Mouse (Mus musculus) cerebellum, adult 18-20 months (tissue): Measurements from ENCODE around the gene Zdhhc12.
"Not testable (repeated sequence)": the region's sequence is repeated elsewhere in the genome, so short reads cannot be mapped to it uniquely, and the experiment has no call there.

Experiments
- DNase-seq, 2 experiments: peaks; one replicate each; pipeline ENCODE4 v3.0.0; 2021

The Zdhhc12 gene

DNA sequence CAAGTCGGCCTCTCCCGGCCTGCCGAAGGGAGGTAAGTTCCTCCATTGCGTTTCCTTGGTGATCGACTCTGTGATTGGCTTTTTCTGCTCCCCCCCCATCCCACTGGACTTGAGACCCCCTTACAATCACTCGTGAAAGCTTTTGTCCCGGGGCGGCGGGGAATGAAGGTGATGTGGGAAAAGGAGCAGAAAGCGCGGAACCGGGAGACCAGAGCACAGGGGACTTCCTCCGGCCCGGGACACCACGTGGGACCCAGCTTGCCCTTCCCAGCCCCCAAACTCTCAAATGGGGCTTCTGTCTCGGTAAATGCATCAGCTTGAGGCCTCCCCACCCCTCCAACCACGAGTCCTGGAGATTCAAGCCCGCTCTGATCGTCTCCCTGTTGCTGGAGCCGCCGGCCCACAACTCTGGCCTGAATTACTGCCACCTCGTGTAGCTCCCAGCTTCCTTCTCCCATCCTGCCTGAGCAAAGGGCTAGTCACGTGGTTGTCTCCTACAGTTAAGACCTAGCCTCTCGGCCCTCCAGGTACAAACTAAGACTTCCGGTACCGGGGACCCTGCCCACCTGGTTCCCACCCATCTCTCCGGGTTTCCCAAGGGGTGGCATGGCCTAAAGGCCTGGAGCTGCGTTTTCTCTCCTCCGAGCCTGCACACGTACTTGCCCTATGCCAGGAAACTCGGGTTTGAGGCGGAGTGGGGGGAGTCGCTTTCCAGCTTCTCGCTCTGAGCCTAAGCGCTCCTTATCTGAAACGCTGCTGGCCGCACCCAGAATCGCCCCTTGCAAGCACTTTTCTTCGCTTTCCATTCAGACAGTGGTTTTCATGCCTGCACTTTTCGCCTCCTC, 31.0 kb downstream of the Zdhhc12 start:
- peak; percentile 62 to 64 for DNase-seq

DNA sequence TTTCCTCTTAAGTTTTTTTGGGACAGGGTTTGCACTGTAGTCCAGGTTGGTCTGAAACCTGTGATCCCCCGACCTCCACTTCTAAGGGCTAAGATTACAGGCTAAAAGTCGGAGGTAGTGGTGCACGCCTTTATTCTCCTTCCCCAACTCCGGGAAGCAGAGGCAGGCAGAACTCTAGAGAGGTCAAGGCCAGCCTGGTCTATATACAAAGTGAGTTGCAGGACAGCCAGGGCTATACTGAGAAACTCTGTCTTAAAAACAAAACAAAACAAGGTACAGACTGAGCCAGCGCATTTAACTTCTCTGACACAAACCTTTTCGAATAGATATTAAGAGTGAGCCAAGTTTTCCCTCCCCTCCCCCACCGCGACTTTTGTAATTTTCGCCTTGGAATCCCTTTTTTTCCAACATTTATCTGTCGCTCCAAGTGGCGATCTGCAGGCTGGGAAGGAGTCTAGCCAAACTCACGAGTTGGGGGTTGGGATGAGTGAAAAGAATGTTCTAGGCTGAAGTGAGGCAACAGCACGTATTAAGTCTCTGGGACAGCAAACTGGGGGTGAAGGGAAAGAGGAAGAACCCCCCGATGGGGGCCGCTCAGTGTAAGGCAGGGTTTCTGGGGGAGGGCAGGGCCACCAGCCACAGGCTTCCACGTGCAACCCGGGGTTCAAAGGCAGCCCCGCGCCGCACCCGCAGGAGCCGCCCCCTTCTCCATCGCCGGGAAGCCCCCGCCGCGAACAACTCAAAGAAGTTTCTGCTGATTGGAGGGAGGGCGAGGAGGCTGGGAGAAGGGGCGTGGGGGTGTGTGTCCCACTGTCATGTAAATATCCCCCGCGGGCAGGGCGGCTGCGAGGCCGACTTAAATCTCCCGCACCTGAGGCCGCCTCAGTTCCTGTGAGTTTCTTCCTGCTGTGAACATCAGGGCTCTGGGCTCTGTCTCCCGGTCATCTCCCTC, 32.0 kb downstream of the Zdhhc12 start:
- peak in 1 of 2 experiments; percentile 36 for DNase-seq

DNA sequence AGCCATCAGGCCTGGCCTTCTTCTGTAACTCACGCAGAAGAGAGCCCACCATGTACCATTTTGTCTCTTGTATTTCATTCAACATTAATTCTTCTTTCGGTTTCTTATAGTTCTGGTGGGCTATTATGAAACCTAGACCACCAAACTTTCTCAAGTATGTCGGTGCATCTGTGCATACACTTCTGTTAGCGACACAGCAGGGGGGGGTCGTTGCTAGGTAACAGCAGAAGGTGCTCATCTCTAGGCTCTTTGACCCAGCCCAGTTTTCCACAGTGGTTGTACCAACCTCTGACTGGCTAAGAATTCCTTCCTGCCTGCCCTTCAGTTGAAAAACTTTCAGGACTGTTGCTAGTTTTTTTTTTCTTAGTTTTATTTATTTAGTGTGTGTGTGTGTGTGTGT, 35.0 kb downstream of the Zdhhc12 start:
- no peak for DNase-seq

DNA sequence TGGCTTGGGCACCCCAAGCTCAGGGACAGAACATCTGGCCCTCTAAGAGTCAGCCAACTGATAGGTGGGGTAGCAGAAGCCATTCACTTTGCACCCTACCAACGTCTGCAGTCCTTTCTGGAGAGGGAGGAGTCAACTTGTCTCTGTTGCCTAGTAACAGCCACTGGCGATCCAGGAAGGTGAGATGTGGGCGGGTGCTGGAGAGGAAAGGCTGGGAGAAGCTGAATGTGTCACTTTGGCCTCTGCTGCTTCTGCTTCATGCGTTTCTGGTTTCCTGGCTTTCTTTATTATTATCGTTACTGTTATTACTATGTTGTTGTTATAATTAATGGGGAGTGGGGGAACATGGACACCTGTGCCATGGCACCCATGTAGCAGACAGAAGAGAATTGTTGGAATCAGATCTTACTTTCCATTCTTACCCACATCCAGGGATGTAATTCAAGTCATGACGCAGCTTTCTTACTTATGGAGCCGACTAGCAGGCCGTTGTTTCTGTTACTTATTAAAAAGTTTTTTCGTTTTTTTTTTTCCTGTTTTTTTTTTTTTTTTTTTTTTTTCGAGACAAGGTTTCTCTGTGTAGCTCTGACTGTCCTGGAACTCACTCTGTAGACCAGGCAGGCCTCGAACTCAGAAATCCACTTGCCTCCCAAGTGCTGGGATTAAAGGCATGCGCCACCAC, 36.1 kb downstream of the Zdhhc12 start, which contains the start of gene Set:
Set (plus strand) TSS at position 156 of the 682 bp plus-strand sequence.
- DNase-seq = no peak

DNA sequence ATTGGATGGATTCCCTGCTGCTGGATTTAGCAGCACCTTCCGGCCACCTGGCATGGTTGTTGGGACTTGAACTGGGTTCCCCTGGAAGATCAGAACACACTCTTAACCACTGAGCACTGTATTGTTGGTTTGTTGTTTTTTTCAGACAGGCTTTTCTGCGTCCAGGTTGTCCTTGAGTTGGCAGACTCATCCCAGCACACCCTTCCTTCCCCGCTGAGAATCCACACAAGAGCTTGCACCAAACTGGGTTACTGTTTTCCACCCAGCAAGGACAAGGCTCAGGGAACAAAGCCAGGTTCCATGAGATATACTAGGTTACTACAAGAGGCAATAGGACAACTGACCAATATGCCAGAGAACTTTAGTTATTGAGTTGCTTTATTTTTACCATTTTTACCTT, 36.7 kb downstream of the Zdhhc12 start:
- DNase-seq = no peak

DNA sequence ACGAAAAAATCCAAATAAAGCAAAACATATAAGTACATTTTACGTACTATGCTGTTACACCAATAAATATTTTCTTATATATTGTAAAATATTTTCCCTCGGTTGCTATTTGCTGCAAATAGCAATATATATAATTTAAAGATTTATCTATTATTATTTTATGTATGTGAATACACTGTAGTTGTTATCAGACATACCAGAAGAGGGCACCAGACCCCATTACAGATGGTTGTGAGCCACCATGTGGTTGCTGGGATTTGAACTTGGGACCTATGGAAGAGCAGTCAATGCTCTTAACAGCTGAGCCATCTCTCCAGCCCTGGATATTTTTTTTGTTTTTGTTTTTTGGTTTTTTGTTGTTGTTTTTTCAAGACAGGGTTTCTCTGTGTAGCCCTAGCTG, 38.1 kb downstream of the Zdhhc12 start:
- not testable (repeated sequence) for DNase-seq

DNA sequence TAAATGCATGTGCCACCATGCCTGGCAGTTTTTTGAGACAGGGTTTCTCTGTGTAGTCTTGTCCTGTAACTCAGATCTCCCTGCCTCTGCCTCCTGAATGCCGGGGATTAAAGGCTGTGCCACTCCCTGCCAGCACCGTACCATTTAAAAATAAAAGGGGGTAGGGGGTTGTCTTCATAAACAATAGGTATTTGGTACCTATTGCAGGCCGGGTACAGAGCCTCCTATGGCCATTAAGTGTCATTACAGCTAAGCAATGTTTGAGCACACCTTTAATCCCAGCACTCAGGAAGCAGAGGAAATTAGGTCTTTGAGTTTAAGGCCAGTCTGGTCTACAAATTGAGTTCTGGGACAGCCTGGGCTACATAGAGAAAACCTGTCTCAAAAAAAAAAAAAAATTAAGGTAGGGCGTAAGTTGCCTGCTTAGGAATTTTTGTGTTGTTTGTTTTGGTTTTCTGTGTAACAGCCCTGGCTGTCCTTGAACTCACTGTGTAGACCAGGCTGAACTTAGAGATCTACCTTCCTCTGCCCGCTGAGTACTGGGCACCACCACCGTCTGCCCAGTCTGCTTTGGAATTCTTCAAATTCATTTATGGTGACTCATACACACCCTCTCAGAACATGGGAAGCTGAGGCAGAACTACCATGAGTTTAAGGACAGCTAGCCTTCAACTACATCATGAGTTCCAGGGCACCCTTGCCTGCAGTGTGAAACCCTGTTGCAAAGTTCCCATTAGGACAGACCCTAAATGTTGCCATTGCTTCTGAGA, 41.3 kb downstream of the Zdhhc12 start:
- no peak for DNase-seq

DNA sequence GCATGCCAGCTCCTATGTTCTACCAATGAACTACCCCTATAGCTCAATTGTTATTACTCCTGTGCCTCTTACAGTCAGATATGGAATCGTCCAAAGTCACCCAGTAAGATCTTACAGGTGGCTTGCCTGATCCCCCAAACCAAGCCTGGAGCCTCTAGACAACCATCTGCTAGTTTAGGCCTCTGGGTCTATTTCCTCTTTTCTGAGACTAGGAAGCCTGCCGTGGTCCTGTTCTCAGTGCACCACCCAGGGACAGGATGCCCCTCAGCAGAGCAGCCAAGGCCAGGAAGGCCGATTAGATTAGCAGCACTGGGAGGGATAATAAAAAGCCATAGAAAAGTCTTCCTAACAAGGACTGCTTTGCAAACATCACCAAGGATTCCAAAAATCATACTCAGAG, 43.6 kb downstream of the Zdhhc12 start:
- DNase-seq = no peak

DNA sequence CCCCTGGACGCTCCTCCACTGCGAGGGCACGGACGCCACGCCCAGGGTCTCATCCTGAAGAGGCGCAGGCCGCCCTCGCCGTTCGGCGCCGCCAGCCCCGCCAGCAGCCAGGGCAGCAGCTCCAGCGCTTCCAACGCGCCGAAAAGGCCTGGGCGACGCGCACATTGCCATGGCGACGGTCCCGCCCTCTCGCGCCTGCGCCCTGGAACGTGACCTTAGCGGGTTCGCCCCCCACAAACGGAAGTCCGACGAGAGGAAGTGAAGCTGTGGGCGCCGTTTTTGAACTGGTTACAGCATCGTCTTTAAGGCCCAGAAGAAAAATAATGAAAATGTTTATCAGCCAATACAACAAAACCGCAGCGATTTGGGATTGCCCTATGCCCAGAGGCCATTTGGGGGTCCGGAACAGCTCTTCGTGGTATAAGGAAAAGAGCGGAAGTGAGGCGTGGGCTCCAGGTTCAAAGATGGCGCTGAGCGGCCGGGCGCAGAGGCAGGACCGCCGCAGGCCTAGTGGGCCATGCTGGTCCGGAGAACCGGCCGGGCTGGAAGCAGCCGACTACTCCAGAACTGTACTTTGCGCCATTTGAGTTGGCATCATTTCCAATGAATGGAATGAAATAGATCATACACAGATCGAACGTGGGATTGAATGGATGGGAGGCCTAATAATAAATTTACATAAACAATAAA, 44.6 kb downstream of the Zdhhc12 start, which contains the start of gene Wdr34:
Wdr34 (minus strand) TSS at position 183 of the 690 bp plus-strand sequence.
- DNase-seq = peak; percentile 96 to 99

DNA sequence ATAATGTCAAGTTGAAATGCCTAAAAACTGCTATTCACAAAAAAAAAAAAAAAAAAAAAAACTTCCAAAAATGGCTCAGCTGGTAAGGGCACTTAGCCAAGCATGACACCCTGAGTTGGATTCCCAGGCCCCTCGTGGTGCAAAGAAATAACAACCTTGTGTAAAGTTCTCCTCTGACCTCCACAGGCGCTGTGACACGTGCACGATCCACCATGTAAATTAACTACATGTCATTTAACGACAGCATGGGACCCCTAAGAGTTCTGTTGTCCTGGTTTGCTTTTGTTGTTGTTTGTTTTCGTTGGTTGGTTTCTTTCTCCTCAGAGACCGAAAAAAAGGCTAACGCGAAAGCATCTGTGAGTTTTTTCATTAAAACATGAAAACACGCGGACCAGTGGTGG, 45.3 kb downstream of the Zdhhc12 start:
- DNase-seq = no peak

DNA sequence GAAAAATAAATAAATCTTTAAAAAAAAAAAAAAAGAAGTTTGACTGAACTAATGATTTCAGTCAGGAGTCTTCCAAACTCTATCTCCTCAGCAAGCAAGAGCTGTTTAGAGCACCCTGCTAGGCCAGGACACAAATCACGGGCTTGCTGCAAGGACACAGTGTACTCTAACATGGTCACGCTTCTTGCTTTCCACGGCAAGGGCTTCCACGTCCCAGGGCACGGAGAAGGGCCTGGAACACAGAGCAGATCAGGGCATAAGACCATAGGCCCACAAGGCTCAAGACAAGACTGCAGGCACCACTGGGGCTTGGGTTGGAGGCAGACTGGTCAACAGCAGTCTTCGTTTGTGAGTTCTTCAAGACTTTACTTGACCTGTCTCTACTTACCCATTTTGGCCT, 46.3 kb downstream of the Zdhhc12 start:
- DNase-seq = no peak

DNA sequence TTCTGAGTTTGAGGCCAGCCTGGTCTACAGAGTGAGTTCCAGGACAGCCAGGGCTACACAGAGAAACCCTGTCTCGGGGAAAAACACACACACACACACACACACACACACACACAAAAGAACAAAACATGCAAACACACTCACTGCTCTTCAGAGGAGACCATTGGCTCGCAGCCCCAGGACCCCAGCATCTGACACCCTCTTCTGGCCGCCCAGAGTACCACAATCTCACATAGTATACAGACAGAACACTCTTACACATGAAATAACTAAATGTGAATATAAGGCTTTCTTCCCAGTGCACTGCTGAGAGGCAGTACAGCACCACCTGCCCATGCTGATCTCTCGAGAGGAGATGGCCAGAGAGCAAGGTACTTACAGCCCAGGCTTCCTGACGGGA, 48.9 kb downstream of the Zdhhc12 start:
- no peak for DNase-seq

DNA sequence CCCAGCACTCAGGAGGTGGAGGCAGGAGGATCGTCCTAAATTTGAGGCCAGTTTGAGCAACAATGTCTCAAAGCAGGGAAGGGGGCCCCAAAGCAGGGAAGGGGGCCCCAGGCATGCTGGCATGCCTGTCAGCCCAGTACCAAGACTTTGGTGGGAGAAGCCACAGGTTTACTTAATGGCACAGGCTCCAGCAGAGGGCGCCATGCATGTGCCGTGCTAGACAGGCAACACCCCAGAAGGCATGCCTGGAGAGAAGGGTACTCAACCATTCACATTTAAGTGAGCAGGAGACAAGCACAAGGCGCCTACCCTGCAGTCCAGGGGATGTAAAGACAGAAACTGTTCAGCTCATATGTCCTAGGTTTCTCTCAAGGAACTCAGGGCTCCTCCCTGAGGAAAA, 51.0 kb downstream of the Zdhhc12 start:
- peak; percentile 79 to 81 for DNase-seq
